Mouse (Mus musculus) bone marrow, adult 2 months (tissue): ENCODE measurements at regions not wholly inside any gene's neighbourhood (a gene's known extent, or its start where the extent isn't known, plus 50 kb on each side); places are given as distances from the start of the nearest gene placed in this dataset.

ENCODE experiments used
- CTCF ChIP-seq: fragments of 200-500 bp; IDR thresholded peaks from 2 replicates; pipeline ENCODE4 v1.5.1; 2011; ENCODE audit warnings: low read length, control low read depth; ENCODE audit not compliant: control insufficient read depth, insufficient read depth
- POLR2A ChIP-seq: fragments of 200-500 bp; IDR thresholded peaks from 2 replicates; pipeline ENCODE4 v1.6.1; 2011; ENCODE audit warnings: low read depth, mild to moderate bottlenecking, control low read depth, low read length, borderline replicate concordance; ENCODE audit not compliant: control insufficient read depth

- TF ChIP-seq POLR2A (no peak), CTCF (no peak)
Measured at GRCm38 (mm10) chr6:11791056-11791455, 116.2 kb downstream of the Ndufa4 start.
